Mouse (Mus musculus) cerebellum, adult 11 months (tissue): ENCODE results near the gene Txlng.

Experiments used
- DNase-seq: peaks from one replicate; pipeline ENCODE4 v3.0.0; 2022

The Txlng gene

DNA sequence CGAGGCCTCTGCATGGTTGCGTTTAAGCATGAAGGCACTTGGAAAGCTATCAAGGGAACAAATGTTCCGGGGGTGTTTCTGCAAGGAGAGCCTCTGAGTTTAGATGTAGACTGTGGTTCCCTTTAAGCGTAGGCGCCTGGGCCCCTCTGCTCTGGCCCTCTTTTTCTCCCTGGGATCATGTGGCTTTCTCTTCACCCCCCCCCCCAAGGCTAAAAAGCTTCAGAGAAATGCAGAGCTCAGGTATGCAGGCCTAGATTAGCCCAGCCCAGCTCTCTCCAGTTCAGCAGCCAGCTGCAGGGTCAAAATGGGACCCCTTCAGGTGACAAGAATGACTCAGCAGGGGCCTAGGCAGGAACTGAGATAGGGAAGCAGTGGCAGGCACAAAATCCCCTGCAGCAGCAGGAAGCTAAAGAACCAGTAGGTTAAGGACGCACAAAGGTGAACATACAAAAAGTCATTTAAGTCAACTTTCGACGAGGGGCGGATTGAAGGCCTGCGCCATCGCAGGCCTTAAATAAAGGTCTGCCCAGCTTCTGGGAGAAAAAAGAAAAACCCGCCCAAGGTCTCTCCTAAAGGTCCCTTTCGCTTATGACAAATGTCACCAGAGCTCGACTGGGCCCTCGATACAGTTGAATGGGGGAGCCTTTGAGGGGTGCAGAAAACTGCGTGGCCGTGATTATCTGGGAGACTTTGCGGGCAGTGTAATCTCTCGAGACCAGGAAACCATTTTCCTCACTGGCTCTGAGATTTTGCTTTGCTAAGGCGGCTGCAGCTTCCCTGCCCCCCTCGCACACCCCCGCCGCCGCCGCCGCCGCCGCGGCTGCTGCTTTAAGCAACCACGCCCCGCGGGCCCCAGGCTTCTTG is 69.8 kb downstream of the Txlng start:
- DNase-seq, result peak; percentile 8

DNA sequence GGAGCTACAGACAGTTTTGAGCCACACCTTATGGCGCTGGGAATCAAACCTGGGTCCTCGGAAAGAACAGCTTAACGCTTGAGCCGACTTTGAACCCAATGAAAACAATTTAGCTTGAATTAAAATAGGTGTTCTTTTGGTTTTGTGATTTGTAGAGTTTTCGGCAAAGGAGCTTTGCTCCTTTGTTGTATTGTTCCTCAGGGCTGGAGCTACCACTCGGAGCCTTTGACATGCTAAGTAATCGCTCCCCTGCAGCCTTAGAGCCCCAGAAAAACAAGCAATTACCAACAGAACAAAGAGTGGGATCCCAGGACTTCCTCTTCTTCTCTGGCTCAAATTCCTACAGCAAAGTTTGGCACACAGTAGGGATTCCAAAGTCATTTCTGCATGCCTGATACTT is 73.2 kb downstream of the Txlng start:
- no peak for DNase-seq

DNA sequence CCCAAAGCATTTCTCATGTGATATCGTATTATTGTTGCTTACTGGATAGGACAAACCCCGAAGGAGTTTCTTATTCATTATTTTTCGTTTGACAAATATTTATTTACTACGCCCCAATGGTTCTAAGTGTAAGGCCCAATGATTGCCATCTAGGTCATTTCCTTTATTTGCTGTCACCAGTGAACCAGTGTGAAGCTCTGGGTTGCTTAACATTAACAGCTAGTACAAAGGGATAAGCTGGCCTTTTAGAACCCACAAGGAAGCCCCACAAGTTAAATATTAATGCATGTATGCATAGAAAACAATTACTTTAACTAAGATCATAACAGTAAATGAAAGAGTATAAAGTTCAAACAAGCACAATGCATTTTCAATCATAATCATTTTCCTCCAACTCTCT is 74.9 kb downstream of the Txlng start:
- DNase-seq, result no peak

DNA sequence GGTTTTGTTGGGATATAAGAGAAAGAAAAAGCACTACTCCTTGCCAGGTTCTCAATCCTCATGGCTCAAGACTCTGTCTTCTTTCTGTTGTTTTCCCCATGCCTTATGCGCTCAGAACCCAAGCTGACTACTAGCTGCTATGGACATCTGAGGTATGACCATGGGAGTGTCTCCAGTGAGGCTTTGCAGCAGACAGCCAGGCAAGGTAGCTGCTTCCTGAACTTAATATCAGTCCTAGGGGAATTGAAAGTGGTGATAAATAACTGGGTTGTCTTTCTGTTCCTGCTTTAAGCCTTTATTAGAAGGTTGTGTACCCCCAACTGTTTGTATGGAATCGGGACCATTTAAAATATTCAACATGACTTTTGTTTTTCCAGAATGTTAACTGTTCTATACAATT is 76.8 kb downstream of the Txlng start:
- no peak for DNase-seq

DNA sequence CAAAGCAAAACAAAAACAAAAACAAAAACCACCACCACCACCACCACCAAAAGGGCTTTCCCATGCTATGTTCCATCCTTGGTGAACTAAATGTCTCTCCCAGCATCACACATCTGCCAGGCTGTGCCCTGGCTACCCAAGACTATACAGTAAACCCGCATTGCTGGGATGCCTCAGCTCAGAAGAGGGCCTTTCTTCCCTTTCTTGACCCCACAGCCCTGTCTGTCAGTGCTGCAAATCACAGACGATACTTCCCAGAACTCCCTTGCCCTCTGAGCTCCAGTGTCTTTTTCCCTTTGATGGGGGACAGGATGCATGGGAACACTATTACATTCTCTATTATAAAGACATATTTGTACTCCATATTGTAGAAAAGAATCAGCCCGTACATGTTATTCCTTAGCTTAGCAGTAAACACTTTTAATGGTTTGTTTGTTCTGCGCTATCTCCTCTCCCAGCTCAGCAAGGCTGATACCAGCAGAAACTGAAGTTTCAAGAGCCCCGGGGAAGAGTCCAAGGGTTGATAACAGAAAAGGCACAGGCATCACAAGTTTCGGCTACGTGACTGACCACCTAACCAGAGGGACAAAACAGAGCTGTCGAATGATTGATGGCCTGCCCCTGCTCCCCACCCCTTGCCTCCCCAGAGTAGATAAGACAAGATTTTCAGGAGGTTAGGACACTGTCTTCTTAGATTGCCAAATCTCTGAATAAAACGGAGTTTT is 80.4 kb downstream of the Txlng start:
- no peak for DNase-seq

DNA sequence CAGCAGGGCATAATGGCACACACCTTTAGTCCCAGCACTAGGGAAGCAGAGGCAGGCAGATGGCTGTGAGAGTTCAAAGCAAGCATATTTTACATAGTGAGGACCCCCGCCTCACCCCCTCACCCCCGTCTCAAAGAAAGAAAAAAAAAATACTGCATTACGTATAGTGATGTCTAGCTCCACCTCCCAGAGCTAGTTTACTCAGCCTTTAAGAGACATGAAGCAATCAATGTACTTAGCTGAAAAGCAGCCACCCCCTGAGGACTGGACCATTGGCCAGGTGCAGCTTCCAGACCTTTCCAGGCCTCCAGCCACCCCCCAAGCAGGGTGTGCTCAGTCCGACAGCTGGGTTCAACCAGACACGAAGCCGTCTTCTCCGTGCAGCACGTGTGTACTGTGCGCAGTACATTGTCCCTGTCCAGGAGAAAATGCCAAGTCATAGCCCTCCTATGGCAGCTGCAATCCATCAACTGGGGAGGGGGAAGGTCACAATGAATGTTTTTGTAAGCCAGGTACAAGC is 93.1 kb downstream of the Txlng start:
- DNase-seq, result peak; percentile 16

DNA sequence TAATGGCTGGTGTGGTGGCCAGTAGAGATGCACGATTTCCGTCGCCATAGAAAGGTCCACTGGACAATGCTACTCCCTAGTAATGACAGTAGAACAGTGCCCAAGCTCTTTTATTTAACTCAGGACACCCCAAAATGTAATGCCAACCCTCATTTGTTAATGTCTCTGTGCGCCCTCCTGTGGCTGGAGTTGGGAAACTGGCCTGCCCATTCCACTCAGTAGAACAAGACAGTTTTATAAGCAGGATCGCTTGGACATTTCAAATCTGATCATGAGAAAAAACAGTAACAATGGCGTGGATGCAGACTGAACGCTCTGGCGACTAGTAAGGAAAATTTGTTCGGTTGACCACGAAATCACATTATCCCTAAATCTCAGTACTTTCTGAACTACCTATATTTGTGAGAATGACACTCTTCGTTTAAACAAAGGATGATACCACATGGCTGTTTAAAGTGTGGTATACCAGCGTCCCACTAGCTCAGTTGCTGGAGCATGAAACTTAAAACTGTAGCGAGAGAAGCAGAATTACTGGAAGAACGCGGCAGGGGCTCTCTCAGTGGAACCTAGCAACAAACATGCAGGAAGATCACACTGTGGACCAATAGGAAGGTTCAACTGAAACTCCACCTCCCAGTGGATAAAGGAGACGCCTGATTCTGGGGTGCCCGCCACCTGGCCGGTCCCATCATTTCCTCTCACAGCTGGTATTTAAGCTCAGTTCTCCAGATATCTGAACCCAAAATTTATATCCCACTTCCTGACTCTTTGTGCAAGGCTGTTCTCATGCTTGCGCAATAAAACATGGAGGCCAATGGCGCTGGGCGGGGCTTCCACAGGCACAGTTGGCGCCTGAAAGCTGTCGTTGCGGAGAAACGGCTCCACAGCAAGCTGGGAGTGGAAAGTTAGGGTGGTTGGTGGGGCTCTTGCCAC is 94.0 kb downstream of the Txlng start:
- DNase-seq, result peak; percentile 63

DNA sequence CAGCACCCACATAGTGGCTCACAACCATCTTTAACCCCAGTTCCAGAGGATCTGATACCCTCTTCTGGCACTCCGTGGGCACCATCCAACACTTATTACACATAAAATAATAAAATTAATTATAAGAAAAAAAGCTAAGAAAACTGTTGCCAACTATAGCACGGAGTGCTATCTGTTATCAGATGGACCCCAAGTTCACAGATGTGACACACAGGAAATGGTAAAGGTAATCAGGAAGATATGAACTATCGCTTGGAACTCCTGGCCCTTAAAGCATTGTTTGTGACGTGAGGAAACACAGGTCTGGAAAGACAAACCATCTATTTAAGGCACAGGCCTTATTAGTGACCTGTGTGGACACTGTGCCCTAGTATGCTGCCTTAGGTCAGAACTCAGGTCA is 99.2 kb downstream of the Txlng start:
- DNase-seq, result no peak
